Comparison of ENCODE assay signal across 7 mouse cellular contexts in the genomic region with DNA sequence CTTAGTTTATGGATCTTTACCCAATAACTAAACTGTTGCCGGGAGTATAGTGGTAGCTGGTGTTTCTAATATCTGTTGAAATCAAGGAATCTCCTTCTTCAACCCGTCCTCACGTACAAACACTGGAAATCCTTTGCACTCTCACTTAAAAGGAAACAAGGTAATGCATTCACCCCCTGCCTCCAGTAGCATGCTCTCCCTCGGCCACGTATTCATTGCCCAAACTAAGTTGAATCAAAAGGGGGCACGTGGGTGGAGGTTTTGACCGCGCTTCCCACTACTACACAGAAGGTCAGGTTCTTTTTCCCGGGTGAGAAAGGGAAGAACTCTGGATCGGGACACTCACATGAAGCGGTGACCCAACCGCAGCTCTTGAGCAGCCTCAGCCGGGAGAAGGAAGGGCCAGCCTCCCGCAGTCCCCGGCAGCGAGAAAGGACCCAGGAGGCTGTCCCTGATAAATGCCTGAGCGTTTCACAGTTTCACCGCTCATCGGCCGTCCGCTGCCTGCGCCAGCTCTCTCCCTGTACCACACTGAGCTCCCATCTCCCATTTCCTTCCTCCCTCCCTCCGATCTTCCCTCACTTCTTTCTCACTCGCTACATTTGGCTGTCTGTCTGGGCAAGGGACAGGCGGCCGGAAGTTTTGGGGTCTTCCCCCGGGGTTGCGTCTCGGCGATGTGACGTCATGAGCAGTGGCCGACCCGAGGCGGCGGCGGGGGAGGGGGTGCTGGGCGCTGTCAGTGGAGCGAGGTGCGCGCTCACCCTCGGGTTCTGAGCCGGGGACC. TPM values are rescaled to one million over a fixed set of nuclear protein-coding genes. Genes with fewer than 3 reads are reported as not detected.
DNase-seq lines count a peak whose midpoint lies in the region; ATAC-seq lines count a peak whose summit lies in the region.

A gene (plus strand): TSS at position 698 of the 784 bp plus-strand sequence.

- H3K4me1 ChIP-seq in intestine, embryonic 15.5 days (replicated peaks): peaks cover 4% of the 10 kb centered on the region
- H3K4me1 ChIP-seq in midbrain, embryonic 10.5 days: peaks cover 19% of the 10 kb centered on the region

- no peaks in the 10 kb centered on the region for H3K9me3 ChIP-seq in intestine, embryonic 15.5 days
- H3K9me3 ChIP-seq in midbrain, embryonic 10.5 days (replicated peaks): no peaks in the 10 kb centered on the region

- peak within 1 kb of the TSS; percentile 80 for H3K9ac ChIP-seq in intestine, embryonic 15.5 days

- intact Hi-C loops in gastrocnemius, postnatal 36 days (cut with DNase I): no loop called here
- intact Hi-C loops in left cerebral cortex, postnatal 25 days (cut with DNase I): no loop called here

- peak; percentile 95 for DNase-seq in adrenal gland, adult 2 months
- DNase-seq in embryo, embryonic 11.5 days (ENCODE audit: low read depth, low spot score): peak; percentile 88
- peak; percentile 89 to 93 for DNase-seq in gastrocnemius, postnatal 36 days
- DNase-seq in left cerebral cortex, postnatal 25 days (ENCODE audit: low spot score in 2 of 2): peak; percentile 96
- peak; percentile 93 for DNase-seq in midbrain, embryonic 10.5 days (ENCODE audit: low spot score)
- DNase-seq in right cerebral cortex, postnatal 4 days: peak; percentile 92

- H3K4me3 ChIP-seq in intestine, embryonic 15.5 days (replicated peaks): peak within 1 kb of the TSS; percentile 79
- H3K4me3 ChIP-seq in midbrain, embryonic 10.5 days: peak within 1 kb of the TSS; percentile 76

- WGBS in intestine, embryonic 15.5 days: under 1% methylated on average over 42 of the region's 42 CpGs
- WGBS in midbrain, embryonic 10.5 days: under 1% methylated on average over 42 of the region's 42 CpGs

- peak within 1 kb of the TSS; percentile 92 for H3K27ac ChIP-seq in intestine, embryonic 15.5 days
- H3K27ac ChIP-seq in midbrain, embryonic 10.5 days (replicated peaks): peak within 1 kb of the TSS; percentile 99

- H3K36me3 ChIP-seq in intestine, embryonic 15.5 days: no peaks in the 10 kb centered on the region
- H3K36me3 ChIP-seq in midbrain, embryonic 10.5 days: peaks cover 4% of the 10 kb centered on the region; the same call in 1 of the 2 replicates

- H3K4me2 ChIP-seq in intestine, embryonic 15.5 days (replicated peaks): peak within 1 kb of the TSS; percentile 53

- ATAC-seq in intestine, embryonic 15.5 days: peak; percentile 99

- no peaks in the 10 kb centered on the region for H3K27me3 ChIP-seq in intestine, embryonic 15.5 days (replicated peaks)
- no peaks in the 10 kb centered on the region for H3K27me3 ChIP-seq in midbrain, embryonic 10.5 days (ENCODE audit: low read depth, poor library complexity, severe bottlenecking)

RNA-seq across cellular contexts. Expression of the gene that starts here (rescaled TPM):
- total RNA-seq in adrenal gland, adult 2 months (2021): 10 to 100 TPM; 21.3 to 21.8 TPM
- polyA plus RNA-seq in adrenal gland, adult 2 months (2012; rRNA removed): 3.1 and 3.2 TPM in 2 replicates
- total RNA-seq in gastrocnemius, postnatal 36 days (2021): 1 to 10 TPM; 7.6 TPM
- 16.0 and 17.0 TPM in 2 replicates for polyA plus RNA-seq in intestine, embryonic 15.5 days (2015; fragmentation: Nextera tagmentation; extraction: Ambion mirVana)
- 10 to 100 TPM; 29.4 to 30.8 TPM for total RNA-seq in left cerebral cortex, postnatal 25 days (2021)
- polyA plus RNA-seq in midbrain, embryonic 10.5 days (2016; fragmentation: Nextera tagmentation; extraction: Ambion mirVana): 21.5 and 26.2 TPM in 2 replicates

Comparison
In these comparisons a context has a peak if more than half of its experiments do, and no peak if none do; other contexts are left out.
1. Peak in every context shown above with its lines: DNase-seq, ATAC-seq, H3K4me3 ChIP-seq and H3K27ac ChIP-seq.